20 mouse cellular contexts compared by ENCODE assay signal in the genomic region with DNA sequence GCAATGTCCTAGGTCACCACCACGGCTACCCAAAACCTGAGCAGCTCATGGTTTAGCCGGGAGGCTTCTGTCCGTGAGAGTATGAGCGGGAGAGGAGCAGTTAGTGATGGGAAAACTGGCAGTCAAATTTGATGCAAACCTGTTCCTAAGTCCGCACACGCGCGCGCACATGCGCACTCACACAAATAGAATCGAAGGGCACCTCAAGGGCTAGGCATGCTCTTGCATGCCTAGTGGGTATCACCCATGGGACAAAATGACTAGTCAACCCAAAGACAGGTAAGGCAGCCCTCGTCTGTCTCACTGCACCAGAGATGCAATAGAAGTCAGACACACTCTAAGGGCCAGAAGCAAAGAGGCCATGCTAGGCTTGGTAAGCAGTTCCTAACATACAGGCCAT.
"Had no signal": no experiment of that assay in that cellular context is flagged by ENCODE, and none has a peak within 500 bp of the region (broad histone marks: within the 10 kb centered on the region; RNA-seq: fewer than 3 reads in every experiment).

No protein-coding gene starts in this region.

- H3K36me3 ChIP-seq: heart, embryonic 10.5 days; heart, embryonic 12.5 days; hindbrain, embryonic 10.5 days; intestine, embryonic 15.5 days; kidney, embryonic 15.5 days; limb, embryonic 13.5 days; limb, embryonic 15.5 days; liver, embryonic 12.5 days had no signal

- H3K9me3 ChIP-seq: heart, embryonic 10.5 days; heart, embryonic 12.5 days; hindbrain, embryonic 10.5 days; hindbrain, embryonic 13.5 days; hindbrain, embryonic 15.5 days; intestine, embryonic 15.5 days; kidney, embryonic 15.5 days; limb, embryonic 13.5 days; limb, embryonic 15.5 days; liver, embryonic 12.5 days had no signal

- H3K4me3 ChIP-seq: gastrocnemius, adult 2 months; heart, embryonic 10.5 days; heart, embryonic 12.5 days; hindbrain, embryonic 10.5 days; hindbrain, embryonic 13.5 days; hindbrain, embryonic 15.5 days; intestine, embryonic 15.5 days; kidney, embryonic 15.5 days; limb, embryonic 13.5 days; limb, embryonic 15.5 days; liver, embryonic 12.5 days had no signal

- H3K4me1 ChIP-seq: hindbrain, embryonic 10.5 days; hindbrain, embryonic 15.5 days; intestine, embryonic 15.5 days; kidney, embryonic 15.5 days; limb, embryonic 13.5 days; limb, embryonic 15.5 days; liver, embryonic 12.5 days had no signal

- H3K27me3 ChIP-seq: heart, embryonic 12.5 days; hindbrain, embryonic 13.5 days; hindbrain, embryonic 15.5 days; intestine, embryonic 15.5 days; kidney, embryonic 15.5 days; limb, embryonic 13.5 days; limb, embryonic 15.5 days; liver, embryonic 12.5 days had no signal

- DNase-seq: gastrocnemius, adult 2 months; gastrocnemius, postnatal 10 days; gastrocnemius, postnatal 25 days; kidney, adult 18-20 months; kidney, adult 9 months; kidney, postnatal 14 days; layer of hippocampus, adult 9-11 months; layer of hippocampus, postnatal 36 days had no signal

- H3K27ac ChIP-seq: gastrocnemius, adult 2 months; heart, embryonic 10.5 days; hindbrain, embryonic 10.5 days; hindbrain, embryonic 13.5 days; hindbrain, embryonic 15.5 days; intestine, embryonic 15.5 days; kidney, embryonic 15.5 days; kidney, postnatal 0 days; limb, embryonic 13.5 days; limb, embryonic 15.5 days; liver, embryonic 12.5 days; liver, embryonic 14.5 days had no signal
